Mouse (Mus musculus): ENCODE results near the gene Rbpj.

DNA sequence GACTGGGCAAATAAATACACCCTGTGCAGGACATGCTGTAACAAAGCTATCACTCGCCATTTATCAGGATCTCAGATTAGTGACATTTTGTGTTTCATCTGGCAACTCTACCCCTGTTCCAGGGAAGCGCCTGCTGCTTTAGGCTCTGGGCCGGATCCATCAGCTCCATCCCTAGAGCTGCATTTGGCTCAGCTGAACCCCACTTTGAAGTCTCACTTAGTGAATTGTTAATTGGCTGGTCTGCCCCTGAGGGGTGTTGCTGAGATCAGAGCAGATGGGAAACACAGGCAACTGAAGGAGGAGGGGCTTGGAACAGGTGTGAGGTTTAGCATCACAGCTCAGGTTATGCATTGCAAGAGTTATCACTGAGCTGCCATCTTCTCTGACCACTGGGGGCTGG, 225.6 kb downstream of the Rbpj start:
- TF ChIP-seq CTCF (IDR thresholded peaks at IDR 0.05; ENCODE audit: low read depth): no peak
- no peak for TF ChIP-seq EP300 (IDR thresholded peaks at IDR 0.05; ENCODE audit: low read depth)
